Mouse (Mus musculus): ENCODE measurements around the gene Otulin. TPM values are rescaled to one million over a fixed set of nuclear protein-coding genes. Genes with fewer than 3 reads are reported as not detected.

Gene Otulin
- 33.1 and 35.0 TPM in 2 replicates for polyA plus RNA-seq (2016; fragmentation: Nextera tagmentation; extraction: Ambion mirVana)

DNA sequence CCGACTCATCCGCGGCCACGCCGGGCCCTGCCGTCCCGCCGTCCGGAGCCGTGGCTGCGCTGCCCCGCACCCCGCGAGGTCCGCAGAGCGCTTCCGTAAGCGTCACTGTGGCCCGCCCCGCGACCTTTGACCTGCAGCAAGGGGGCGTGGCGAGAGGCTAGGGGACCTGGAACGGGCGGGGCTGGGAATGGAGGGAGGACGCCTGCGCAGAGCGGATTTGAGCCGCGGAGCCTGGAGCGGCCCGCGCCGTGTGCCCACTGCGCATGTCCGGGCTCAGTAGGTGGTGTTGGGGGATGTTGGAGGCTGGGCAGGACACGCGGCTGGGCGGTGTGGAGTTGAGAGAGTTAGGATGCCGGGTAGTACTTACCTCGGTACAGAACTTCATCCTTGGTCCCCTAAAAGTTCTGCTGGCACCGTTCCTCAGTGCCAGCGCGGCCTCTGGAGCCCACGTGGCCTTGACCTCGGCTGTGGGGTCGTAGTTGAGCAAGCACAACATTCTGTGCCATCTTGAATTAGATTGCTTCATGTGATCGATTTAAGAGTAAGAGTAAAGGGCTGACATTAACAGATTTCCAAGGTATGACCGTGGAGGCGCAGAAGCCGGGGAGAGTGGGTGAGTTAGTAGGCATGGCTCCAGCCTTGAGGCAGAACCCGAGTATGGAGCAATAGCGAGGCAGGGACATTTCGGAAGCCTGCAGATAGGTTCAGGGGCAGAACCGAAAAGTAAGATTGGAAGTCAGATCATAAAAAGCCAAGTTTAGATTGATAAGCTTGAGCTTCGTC lies at the start of gene Otulin:
Otulin (minus strand) TSS at position 93 of the 783 bp plus-strand sequence.
- H3K36me3 ChIP-seq, result peaks cover 20% of the 10 kb centered on the region
- H3K9me3 ChIP-seq (replicated peaks), result no peaks in the 10 kb centered on the region
- ATAC-seq, result peak; percentile 99
- H3K4me2 ChIP-seq, result peak within 1 kb of the TSS; percentile 85
- H3K27ac ChIP-seq, result peak within 1 kb of the TSS; percentile 77
- H3K4me1 ChIP-seq, result peaks cover 49% of the 10 kb centered on the region
- H3K9ac ChIP-seq, result peak within 1 kb of the TSS; percentile 90
- peak within 1 kb of the TSS; percentile 98 for H3K4me3 ChIP-seq
- no peaks in the 10 kb centered on the region for H3K27me3 ChIP-seq (replicated peaks)
- 5% methylated on average over 56 of the region's 56 CpGs for WGBS (ENCODE audit: insufficient replicate concordance)

DNA sequence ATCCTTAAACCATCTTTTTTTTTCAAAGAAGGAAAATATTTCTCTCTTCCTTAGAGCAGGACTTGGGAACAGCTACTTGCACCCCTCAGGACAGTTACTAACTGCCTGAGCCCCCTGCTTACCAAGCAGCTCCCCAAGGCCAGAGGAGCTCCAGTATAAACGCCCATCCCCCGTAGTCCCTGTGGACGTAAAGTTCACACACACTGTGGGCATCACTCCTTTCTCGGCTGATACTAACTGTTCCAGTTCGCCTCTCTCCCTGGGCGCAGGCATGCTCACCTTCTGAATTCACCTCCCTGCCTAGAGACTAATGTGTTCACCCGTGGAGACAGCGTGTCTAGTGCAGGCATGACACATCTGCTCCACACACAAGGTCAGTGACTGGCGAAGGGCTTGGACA lies 48.0 kb upstream of the Otulin start:
- WGBS (ENCODE audit: insufficient replicate concordance), result 78% methylated on average over 9 of the region's 9 CpGs

DNA sequence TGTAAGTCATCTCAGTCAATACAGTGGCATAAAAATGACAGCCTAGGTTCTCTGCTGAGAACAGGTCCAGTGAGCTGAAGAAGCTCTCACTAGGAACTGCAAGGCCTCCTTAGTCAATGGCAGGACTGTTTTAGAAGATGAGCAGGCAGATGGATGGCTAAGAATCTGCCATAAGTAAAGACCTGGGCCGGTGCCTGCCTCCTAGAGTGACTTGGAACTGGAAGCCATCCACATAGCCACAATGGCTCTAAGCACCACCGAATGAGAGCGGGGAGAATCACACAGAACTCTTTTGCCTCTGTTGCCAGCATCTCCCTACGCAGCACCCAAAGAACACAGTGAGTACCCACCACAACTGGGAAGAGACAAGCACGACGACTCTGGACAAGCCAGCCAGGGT lies 47.3 kb upstream of the Otulin start:
- peaks cover 23% of the 10 kb centered on the region for H3K27me3 ChIP-seq (replicated peaks)
- WGBS (ENCODE audit: insufficient replicate concordance), result 75% methylated on average over 6 of the region's 6 CpGs
- H3K9me3 ChIP-seq (replicated peaks), result no peaks in the 10 kb centered on the region
- H3K4me3 ChIP-seq, result no peak overlapping the region
- no peak for ATAC-seq
- H3K27ac ChIP-seq, result no peak overlapping the region
- H3K4me1 ChIP-seq, result peaks cover 22% of the 10 kb centered on the region
- no peaks in the 10 kb centered on the region for H3K36me3 ChIP-seq
- H3K4me2 ChIP-seq, result no peak overlapping the region
- H3K9ac ChIP-seq, result no peak overlapping the region

More for the DNA sequence above, 48.0 kb upstream of the Otulin start:
- no peak for ATAC-seq
- Histone ChIP-seq H3K4me2 (no peak overlapping the region), H3K9ac (no peak overlapping the region), H3K4me1 (peaks cover 21% of the 10 kb centered on the region), H3K27me3 (replicated peaks) (peaks cover 26% of the 10 kb centered on the region), H3K36me3 (no peaks in the 10 kb centered on the region), H3K9me3 (replicated peaks) (no peaks in the 10 kb centered on the region), H3K4me3 (no peak overlapping the region), H3K27ac (no peak overlapping the region)

DNA sequence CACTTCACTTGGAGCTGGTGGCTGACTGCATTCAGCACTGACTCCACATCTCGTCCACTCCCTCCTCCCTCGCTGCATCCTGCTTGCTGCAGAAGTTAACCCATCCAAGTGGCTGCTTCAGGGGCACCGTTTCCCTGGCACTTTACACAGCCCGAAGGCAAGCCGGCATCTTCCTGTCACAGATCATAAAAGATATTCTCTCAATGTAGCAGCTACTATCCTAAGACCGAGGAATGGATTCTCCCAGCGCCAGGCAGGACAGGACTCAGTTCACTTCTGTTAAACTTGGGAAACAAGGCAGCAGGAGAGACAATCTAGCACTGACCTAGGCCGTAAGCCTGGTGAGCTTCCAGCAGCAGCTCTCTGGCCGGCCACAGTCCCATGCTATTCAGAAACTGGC lies 45.7 kb upstream of the Otulin start:
- no peak overlapping the region for H3K4me3 ChIP-seq
- H3K9me3 ChIP-seq (replicated peaks), result no peaks in the 10 kb centered on the region
- no peak overlapping the region for H3K9ac ChIP-seq
- ATAC-seq, result no peak
- H3K27ac ChIP-seq, result no peak overlapping the region
- 61% methylated on average over 9 of the region's 9 CpGs for WGBS (ENCODE audit: insufficient replicate concordance)
- H3K4me2 ChIP-seq, result no peak overlapping the region
- peaks cover 12% of the 10 kb centered on the region for H3K27me3 ChIP-seq (replicated peaks)
- peaks cover 31% of the 10 kb centered on the region for H3K4me1 ChIP-seq
- no peaks in the 10 kb centered on the region for H3K36me3 ChIP-seq

DNA sequence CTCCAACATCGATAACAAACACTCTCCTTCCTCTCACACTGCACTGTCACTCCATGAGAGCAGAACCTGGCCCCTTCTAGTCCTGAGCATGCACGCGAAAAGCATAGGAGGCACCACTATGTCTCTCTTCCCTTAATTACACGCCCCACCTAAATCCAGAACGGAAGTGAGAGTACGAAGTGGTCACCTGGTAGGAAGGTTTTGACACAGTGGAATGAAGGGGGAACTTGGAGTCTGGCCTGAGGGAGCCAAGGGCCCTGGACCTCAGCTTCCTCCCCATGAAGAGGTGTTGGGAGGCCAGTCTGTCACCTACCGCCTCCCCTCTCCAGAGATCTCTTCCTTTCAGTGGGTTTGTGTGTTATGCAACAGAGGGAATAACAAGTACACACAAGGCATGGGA lies 44.6 kb upstream of the Otulin start:
- 47% methylated on average over 7 of the region's 7 CpGs for WGBS (ENCODE audit: insufficient replicate concordance)
- H3K4me3 ChIP-seq, result no peak overlapping the region
- H3K27ac ChIP-seq, result no peak overlapping the region
- no peaks in the 10 kb centered on the region for H3K9me3 ChIP-seq (replicated peaks)
- no peak for ATAC-seq
- peaks cover 30% of the 10 kb centered on the region for H3K4me1 ChIP-seq
- 0 out of 2 replicates have a peak, but pooled peaks cover 4% of the 10 kb centered on the region for H3K27me3 ChIP-seq (replicated peaks)
- H3K9ac ChIP-seq, result no peak overlapping the region
- H3K36me3 ChIP-seq, result no peaks in the 10 kb centered on the region
- H3K4me2 ChIP-seq, result no peak overlapping the region

DNA sequence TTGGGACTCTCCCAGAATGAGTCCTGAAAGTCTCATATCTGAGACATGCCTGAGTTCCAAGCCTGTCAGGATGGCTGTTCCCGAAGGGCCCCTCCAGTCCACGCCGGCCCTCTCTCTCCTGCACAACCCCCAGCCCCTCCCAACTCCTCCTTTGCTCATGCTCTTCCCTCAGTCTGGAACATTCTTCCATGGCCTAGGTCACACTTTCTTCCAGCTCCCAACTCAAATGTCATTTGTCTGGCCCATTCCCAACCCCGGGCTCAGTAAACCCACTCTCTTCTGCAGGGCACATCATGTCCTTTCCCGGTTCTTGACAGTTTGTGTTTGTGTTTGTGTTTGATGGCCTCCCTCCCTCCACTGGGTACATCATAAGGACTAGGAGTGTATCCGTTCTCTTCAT lies 43.5 kb upstream of the Otulin start:
- Histone ChIP-seq H3K27ac (no peak overlapping the region), H3K4me3 (no peak overlapping the region), H3K27me3 (replicated peaks) (0 out of 2 replicates have a peak, but pooled peaks cover 4% of the 10 kb centered on the region), H3K4me1 (peaks cover 30% of the 10 kb centered on the region), H3K36me3 (no peaks in the 10 kb centered on the region), H3K9me3 (replicated peaks) (no peaks in the 10 kb centered on the region), H3K9ac (no peak overlapping the region), H3K4me2 (no peak overlapping the region)
- ATAC-seq, result no peak
- WGBS (ENCODE audit: insufficient replicate concordance), result 66% methylated on average over 6 of the region's 6 CpGs

DNA sequence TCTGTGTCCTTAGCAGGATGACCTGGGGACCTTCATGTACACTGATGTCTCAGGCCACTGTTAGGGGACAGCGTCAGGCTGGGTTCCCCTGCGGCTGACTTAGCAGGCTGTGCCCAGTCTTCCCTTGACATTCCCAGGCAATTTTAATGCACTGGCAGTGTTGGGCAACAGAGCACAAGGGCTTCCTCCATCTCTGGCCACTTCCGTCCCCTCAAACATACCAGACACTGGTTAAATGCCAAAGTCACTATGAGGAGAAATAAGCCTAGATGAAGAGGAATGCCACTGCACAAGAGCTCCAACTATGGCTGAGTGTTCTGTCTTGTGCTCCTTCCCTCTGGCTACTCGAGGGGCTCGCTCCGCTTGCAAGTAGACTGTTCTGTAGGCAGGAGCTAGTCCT lies 42.7 kb upstream of the Otulin start:
- WGBS (ENCODE audit: insufficient replicate concordance), result 77% methylated on average over 6 of the region's 6 CpGs
- H3K4me2 ChIP-seq, result no peak overlapping the region
- no peaks in the 10 kb centered on the region for H3K9me3 ChIP-seq (replicated peaks)
- H3K27me3 ChIP-seq (replicated peaks), result no peaks in the 10 kb centered on the region
- peaks cover 31% of the 10 kb centered on the region for H3K4me1 ChIP-seq
- H3K9ac ChIP-seq, result no peak overlapping the region
- H3K36me3 ChIP-seq, result no peaks in the 10 kb centered on the region
- ATAC-seq, result no peak
- H3K4me3 ChIP-seq, result no peak overlapping the region
- H3K27ac ChIP-seq, result no peak overlapping the region

DNA sequence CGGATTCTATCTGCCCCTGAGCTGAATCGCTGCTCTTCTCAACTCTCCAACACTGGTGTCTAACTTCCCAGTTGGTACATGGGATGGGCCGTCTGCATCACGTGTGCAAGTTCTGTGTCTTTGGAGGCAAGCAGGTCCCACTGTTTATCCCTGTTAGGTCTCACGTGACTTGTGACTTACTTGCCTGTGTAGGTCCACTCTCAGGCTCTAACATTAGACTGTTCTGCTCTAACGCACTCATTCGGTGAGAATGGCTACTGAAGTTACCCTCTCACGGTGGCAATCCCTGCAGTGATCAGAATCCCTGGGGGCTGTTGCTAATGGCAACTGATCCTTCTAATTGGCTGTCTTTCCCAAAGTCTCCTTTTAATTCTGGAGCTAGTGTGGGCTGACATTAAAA lies 41.8 kb upstream of the Otulin start:
- Histone ChIP-seq H3K9ac (no peak overlapping the region), H3K27me3 (replicated peaks) (no peaks in the 10 kb centered on the region), H3K9me3 (replicated peaks) (no peaks in the 10 kb centered on the region), H3K36me3 (no peaks in the 10 kb centered on the region), H3K27ac (no peak overlapping the region), H3K4me2 (no peak overlapping the region), H3K4me1 (peaks cover 40% of the 10 kb centered on the region), H3K4me3 (no peak overlapping the region)
- no peak for ATAC-seq
- WGBS (ENCODE audit: insufficient replicate concordance), result 62% methylated on average over 8 of the region's 8 CpGs

DNA sequence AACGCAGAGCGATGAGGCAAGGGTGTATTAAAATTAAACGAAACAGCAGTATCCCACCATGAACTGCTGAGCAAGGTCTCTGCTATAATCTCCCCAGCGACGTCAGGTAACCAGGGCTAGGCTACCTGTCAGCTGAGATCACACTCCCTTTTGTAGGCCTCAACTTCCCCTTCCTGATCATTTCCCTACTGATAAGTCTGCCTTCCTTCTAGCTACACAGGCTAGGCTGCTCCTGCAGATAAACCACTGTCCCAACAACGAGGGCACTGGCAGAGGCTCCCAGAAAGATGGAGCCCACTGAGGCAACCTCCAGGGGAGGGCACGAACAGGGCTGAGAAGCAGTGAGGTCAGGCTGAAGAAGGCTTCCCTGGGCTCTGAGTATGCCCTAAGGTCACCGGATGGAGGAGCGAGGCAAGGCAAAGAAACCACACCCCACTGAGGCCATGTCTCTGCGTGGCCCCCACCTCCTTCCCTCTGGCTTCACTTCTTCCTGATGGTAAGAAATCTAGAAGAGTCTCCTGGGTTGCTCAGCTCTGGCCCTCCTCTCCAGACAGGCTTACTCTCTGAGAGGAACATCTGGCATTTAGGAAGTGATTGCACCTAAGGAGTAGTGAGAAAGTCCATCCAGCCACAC lies 41.2 kb upstream of the Otulin start:
- Histone ChIP-seq H3K4me3 (no peak overlapping the region), H3K27me3 (replicated peaks) (no peaks in the 10 kb centered on the region), H3K4me2 (peak overlapping the region; percentile 34; the same call in 1 of the 2 replicates), H3K27ac (no peak overlapping the region), H3K4me1 (peaks cover 44% of the 10 kb centered on the region), H3K36me3 (no peaks in the 10 kb centered on the region), H3K9ac (no peak overlapping the region), H3K9me3 (replicated peaks) (no peaks in the 10 kb centered on the region)
- peak; percentile 25; the same call in 1 of the 2 replicates for ATAC-seq
- 27% methylated on average over 10 of the region's 10 CpGs for WGBS (ENCODE audit: insufficient replicate concordance)

DNA sequence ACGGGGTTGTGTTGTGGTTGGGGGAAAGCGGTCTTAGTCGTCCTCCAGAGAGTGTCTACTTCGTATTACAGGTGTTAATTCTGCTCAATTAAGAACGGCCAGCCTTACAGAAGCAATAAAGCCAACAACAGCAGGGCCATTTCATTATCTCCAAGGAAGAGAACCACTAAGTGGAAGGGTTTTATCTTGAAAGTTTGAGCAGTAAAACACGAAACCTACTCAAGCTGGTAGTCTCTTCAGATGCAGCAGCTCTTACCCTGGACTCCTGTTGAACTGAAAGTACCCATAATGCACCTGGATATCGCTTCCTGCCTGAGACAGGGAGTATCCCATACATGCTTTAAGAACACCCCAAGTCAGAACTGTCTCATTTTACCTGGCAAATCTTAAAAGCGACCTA lies 40.2 kb upstream of the Otulin start:
- no peaks in the 10 kb centered on the region for H3K36me3 ChIP-seq
- peaks cover 47% of the 10 kb centered on the region for H3K4me1 ChIP-seq
- H3K9me3 ChIP-seq (replicated peaks), result no peaks in the 10 kb centered on the region
- H3K4me3 ChIP-seq, result no peak overlapping the region
- no peak overlapping the region for H3K27ac ChIP-seq
- ATAC-seq, result no peak
- WGBS (ENCODE audit: insufficient replicate concordance), result 58% methylated on average over 8 of the region's 8 CpGs
- no peak overlapping the region for H3K9ac ChIP-seq
- peak overlapping the region; percentile 34 for H3K4me2 ChIP-seq
- no peaks in the 10 kb centered on the region for H3K27me3 ChIP-seq (replicated peaks)

DNA sequence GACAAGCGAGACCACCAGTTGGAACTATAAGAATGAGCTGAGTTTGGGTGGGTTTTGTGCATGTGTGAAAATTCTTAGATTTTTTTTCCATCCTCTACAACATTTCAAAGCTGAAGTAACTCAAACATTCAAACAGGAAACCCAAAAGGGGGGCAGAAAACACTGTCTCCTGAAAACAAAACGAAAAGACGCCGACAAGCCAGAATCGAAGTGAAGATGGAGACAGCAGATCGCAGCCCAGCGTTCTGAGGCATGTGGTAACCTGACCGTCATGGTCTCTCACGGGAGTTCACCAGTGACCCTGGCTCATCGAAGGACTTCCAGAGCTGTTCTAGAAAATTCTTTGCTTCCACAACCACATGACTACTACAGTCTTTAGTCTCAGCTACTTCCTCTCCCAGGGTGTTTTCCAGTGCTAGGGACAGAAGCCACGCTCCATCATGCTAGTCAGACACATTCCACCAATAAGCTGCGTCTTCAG lies 39.5 kb upstream of the Otulin start:
- Histone ChIP-seq H3K9ac (no peak overlapping the region), H3K9me3 (replicated peaks) (no peaks in the 10 kb centered on the region), H3K27me3 (replicated peaks) (no peaks in the 10 kb centered on the region), H3K4me3 (no peak overlapping the region), H3K4me1 (peaks cover 51% of the 10 kb centered on the region), H3K27ac (no peak overlapping the region), H3K4me2 (no peak overlapping the region), H3K36me3 (no peaks in the 10 kb centered on the region)
- no peak for ATAC-seq
- 81% methylated on average over 12 of the region's 12 CpGs for WGBS (ENCODE audit: insufficient replicate concordance)

DNA sequence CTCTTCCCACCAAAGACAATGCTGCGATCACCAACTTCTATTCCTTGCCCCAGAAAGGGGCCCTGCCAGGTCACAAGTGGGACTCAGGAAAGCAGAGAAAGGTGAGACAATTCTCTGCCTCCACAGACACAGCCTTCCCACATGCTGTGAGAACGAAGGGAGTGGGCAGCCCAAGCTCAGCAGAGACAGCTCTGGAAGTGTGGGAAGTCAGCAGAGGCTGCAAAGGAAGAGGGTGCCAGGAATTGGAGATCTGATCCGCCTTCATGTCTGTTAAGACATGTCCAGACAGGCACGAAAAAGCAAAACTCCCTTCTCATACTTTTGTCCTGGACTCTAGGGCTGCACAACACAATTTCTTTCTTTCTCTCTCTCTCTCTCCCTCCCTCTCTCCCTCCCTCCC lies 38.8 kb upstream of the Otulin start:
- H3K4me2 ChIP-seq, result no peak overlapping the region
- no peak overlapping the region for H3K9ac ChIP-seq
- no peaks in the 10 kb centered on the region for H3K27me3 ChIP-seq (replicated peaks)
- H3K4me3 ChIP-seq, result no peak overlapping the region
- no peak overlapping the region for H3K27ac ChIP-seq
- no peak for ATAC-seq
- no peaks in the 10 kb centered on the region for H3K9me3 ChIP-seq (replicated peaks)
- H3K4me1 ChIP-seq, result peaks cover 51% of the 10 kb centered on the region
- H3K36me3 ChIP-seq, result no peaks in the 10 kb centered on the region
- WGBS (ENCODE audit: insufficient replicate concordance), result 65% methylated on average over 4 of the region's 4 CpGs
